Mouse (Mus musculus) kidney, postnatal 0 days (tissue): ENCODE data around the gene Plekho1. TPM values are rescaled to one million over a fixed set of nuclear protein-coding genes. Genes with fewer than 3 reads are reported as not detected.
"Not testable (repeated sequence)": the region's sequence is repeated elsewhere in the genome, so short reads cannot be mapped to it uniquely, and the experiment has no call there.

Source experiments
- ATAC-seq: fragments of 200-750 bp; cut with Nextera tagmentation; replicated peaks from 2 replicates; pipeline ENCODE4 v1.8.0; 2017; ENCODE audit warnings: low read depth, moderate number of reproducible peaks, moderate TSS enrichment, moderate library complexity; ENCODE audit not compliant: low FRiP score
- DNase-seq: peaks from one replicate; pipeline ENCODE4 v3.0.0-alpha.2; 2016; ENCODE audit warnings: low spot score
- H3K27ac ChIP-seq: fragments of 300-500 bp; sonication (generic); 2 replicates; pipeline ENCODE4 v1.5.1; 2014; ENCODE audit warnings: mild to moderate bottlenecking
- H3K27me3 ChIP-seq: fragments of 300-500 bp; sonication (generic); 2 replicates; pipeline ENCODE4 v1.6.1; 2014; ENCODE audit warnings: low read length, mixed read lengths; ENCODE audit not compliant: insufficient read depth
- H3K36me3 ChIP-seq: fragments of 300-500 bp; sonication (generic); 2 replicates; pipeline ENCODE4 v1.6.1; 2014; ENCODE audit warnings: low read length, mixed read lengths; ENCODE audit not compliant: insufficient read depth
- H3K4me1 ChIP-seq: fragments of 300-500 bp; sonication (generic); replicated peaks from 2 replicates; pipeline ENCODE4 v1.6.1; 2014; ENCODE audit warnings: antibody characterized with exemption, low read length, mixed read lengths; ENCODE audit not compliant: insufficient read depth
- H3K4me2 ChIP-seq: fragments of 300-500 bp; sonication (generic); 2 replicates; pipeline ENCODE4 v1.6.1; 2014; ENCODE audit warnings: mild to moderate bottlenecking, low read length, moderate library complexity, mixed read lengths
- H3K4me3 ChIP-seq: fragments of 300-500 bp; sonication (generic); replicated peaks from 2 replicates; pipeline ENCODE4 v1.5.1; 2014; ENCODE audit warnings: low read depth, low read length
- H3K9ac ChIP-seq: fragments of 300-500 bp; sonication (generic); 2 replicates; pipeline ENCODE4 v1.6.1; 2014; ENCODE audit warnings: low read depth, low read length
- H3K9me3 ChIP-seq: fragments of 300-500 bp; sonication (generic); replicated peaks from 2 replicates; pipeline ENCODE4 v1.6.1; 2016; ENCODE audit warnings: low read length, inconsistent platforms, mixed read lengths
- CTCF ChIP-seq: IDR thresholded peaks from 2 replicates; pipeline ENCODE4 v1.5.1; 2016; ENCODE audit warnings: antibody characterized with exemption, low read depth, mild to moderate bottlenecking, moderate library complexity
- WGBS: fragments of 180-500 bp; shearing (Covaris S2); extraction: QIAGEN DNeasy Blood & Tissue Kit; methylation state at CpG from one replicate; pipeline ENCODE4 v1.1.7; 2014; 5-methylcytosine and 5-hydroxymethylcytosine counted together
- polyA plus RNA-seq: library from polyadenylated mRNA; unstranded; fragments of >200 nt; fragmentation: Nextera tagmentation; extraction: Ambion mirVana; gene quantifications from 2 replicates; pipeline ENCODE4 v1.2.1, GENCODE M21; 2015

Plekho1 gene
- polyA plus RNA-seq, 1 experiment from 2014 or later: 42.5 TPM

- Histone ChIP-seq H3K4me1 (0 out of 2 replicates have a peak, but pooled peaks cover 28% of the 10 kb centered on the region), H3K36me3 (peaks cover 10% of the 10 kb centered on the region; the same call in 1 of the 2 replicates), H3K9me3 (no peaks in the 10 kb centered on the region), H3K27ac (peak overlapping the region; percentile 58), H3K9ac (no peak overlapping the region), H3K4me3 (no peak overlapping the region), H3K27me3 (no peaks in the 10 kb centered on the region), H3K4me2 (peak overlapping the region; percentile 43)
- ATAC-seq (no peak), DNase-seq (peak; percentile 78)
- TF ChIP-seq CTCF: no peak
- 7% methylated on average over 21 of the region's 21 CpGs for WGBS
Observed at GRCm38 (mm10) chr3:95986001-95986622, 9.7 kb downstream of the Plekho1 start.

- Histone ChIP-seq H3K9ac (0 out of 2 replicates have a peak overlapping the region, but pooled peaks have one; percentile 2), H3K27ac (peak overlapping the region; percentile 58), H3K4me1 (0 out of 2 replicates have a peak, but pooled peaks cover 28% of the 10 kb centered on the region), H3K4me2 (peak overlapping the region; percentile 43), H3K4me3 (no peak overlapping the region), H3K36me3 (peaks cover 10% of the 10 kb centered on the region; the same call in 1 of the 2 replicates), H3K9me3 (no peaks in the 10 kb centered on the region), H3K27me3 (no peaks in the 10 kb centered on the region)
- peak; percentile 97 for DNase-seq
- TF ChIP-seq CTCF: no peak
- ATAC-seq: peak; percentile 86
- 7% methylated on average over 12 of the region's 12 CpGs for WGBS
Observed at GRCm38 (mm10) chr3:95985209-95986000, 10.4 kb downstream of the Plekho1 start.

GRCm38 (mm10) chr3:95982129-95982528 is 13.7 kb downstream of the Plekho1 start:
- H3K9me3 ChIP-seq: no peaks in the 10 kb centered on the region
- no peak for TF ChIP-seq CTCF
- 0 out of 2 replicates have a peak, but pooled peaks cover 18% of the 10 kb centered on the region for H3K4me1 ChIP-seq
- 95% methylated on average over 4 of the region's 4 CpGs for WGBS
- H3K4me3 ChIP-seq: no peak overlapping the region
- H3K36me3 ChIP-seq: no peaks in the 10 kb centered on the region
- DNase-seq (no peak), ATAC-seq (no peak)
- no peak overlapping the region for H3K9ac ChIP-seq
- no peak overlapping the region for H3K27ac ChIP-seq
- no peak overlapping the region for H3K4me2 ChIP-seq
- H3K27me3 ChIP-seq: no peaks in the 10 kb centered on the region

- no peak for TF ChIP-seq CTCF
- H3K4me3 ChIP-seq: no peak overlapping the region
- no peak overlapping the region for H3K4me2 ChIP-seq
- H3K9me3 ChIP-seq: no peaks in the 10 kb centered on the region
- no peaks in the 10 kb centered on the region for H3K27me3 ChIP-seq
- 80% methylated on average over 12 of the region's 12 CpGs for WGBS
- H3K27ac ChIP-seq: no peak overlapping the region
- no peak overlapping the region for H3K9ac ChIP-seq
- 0 out of 2 replicates have a peak, but pooled peaks cover 3% of the 10 kb centered on the region for H3K4me1 ChIP-seq
- no peaks in the 10 kb centered on the region for H3K36me3 ChIP-seq
- ATAC-seq: no peak
- no peak for DNase-seq
Observed at GRCm38 (mm10) chr3:95980276-95980970, 15.4 kb downstream of the Plekho1 start.

GRCm38 (mm10) chr3:95978265-95978664 is 17.5 kb downstream of the Plekho1 start:
- Histone ChIP-seq H3K27ac (no peak overlapping the region), H3K9me3 (no peaks in the 10 kb centered on the region), H3K27me3 (no peaks in the 10 kb centered on the region), H3K36me3 (no peaks in the 10 kb centered on the region), H3K4me3 (no peak overlapping the region), H3K9ac (no peak overlapping the region), H3K4me1 (no peaks in the 10 kb centered on the region), H3K4me2 (no peak overlapping the region)
- DNase-seq (no peak), ATAC-seq (no peak)
- TF ChIP-seq CTCF: peak; percentile 23; the same call in 1 of the 2 replicates
- WGBS: 73% methylated on average over 9 of the region's 9 CpGs

GRCm38 (mm10) chr3:95977587-95977986 is 18.2 kb downstream of the Plekho1 start:
- not testable (repeated sequence) for ATAC-seq, H3K27ac ChIP-seq
- WGBS: 89% methylated on average over 6 of the region's 7 CpGs

More at GRCm38 (mm10) chr3:95977587-95977986, 18.2 kb downstream of the Plekho1 start:
- not testable (repeated sequence) for H3K4me1 ChIP-seq, H3K36me3 ChIP-seq, H3K4me2 ChIP-seq, H3K9me3 ChIP-seq, H3K9ac ChIP-seq, H3K27me3 ChIP-seq, H3K4me3 ChIP-seq, DNase-seq
